Mouse (Mus musculus) neutrophil, adult 83 days (primary cell): Measurements from ENCODE around the gene Cd300a. TPM values are rescaled to one million over a fixed set of nuclear protein-coding genes. Genes with fewer than 3 reads are reported as not detected.

ENCODE experiments used
- total RNA-seq, 2 experiments: library from RNA; stranded (reverse); gene quantifications; one replicate each; pipeline ENCODE4 v1.2.4; 2023

Cd300a gene
- 10 to 100 TPM; 51.7 to 56.5 TPM for total RNA-seq

DNA sequence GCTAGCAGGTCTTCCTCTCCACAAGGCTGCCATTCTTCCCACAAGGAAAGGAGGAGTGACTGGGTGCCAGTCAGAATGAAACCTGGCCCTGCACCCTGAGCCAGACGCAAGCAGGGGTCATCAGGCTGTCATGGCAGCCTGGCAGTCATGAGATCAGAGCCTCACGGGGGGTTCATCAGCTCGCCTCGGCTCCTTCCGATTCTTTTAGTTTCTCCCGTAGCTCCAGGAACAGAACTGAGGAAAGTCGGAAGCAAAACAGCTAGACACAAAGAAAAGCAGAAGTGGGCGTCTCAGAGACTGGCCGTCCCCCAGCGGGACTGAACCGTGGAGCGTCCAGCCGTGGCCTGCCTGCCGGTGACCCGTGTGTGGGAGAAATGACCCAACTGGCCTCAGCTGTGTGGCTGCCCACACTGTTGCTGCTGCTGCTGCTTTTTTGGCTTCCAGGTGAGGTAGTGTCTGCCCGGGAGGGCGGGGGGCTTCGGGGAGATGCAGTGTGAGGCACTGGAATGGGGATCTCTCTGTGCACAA, at the start of gene Cd300a:
TSS of gene Cd300a (plus strand) at position 51 of the 528 bp plus-strand sequence.

DNA sequence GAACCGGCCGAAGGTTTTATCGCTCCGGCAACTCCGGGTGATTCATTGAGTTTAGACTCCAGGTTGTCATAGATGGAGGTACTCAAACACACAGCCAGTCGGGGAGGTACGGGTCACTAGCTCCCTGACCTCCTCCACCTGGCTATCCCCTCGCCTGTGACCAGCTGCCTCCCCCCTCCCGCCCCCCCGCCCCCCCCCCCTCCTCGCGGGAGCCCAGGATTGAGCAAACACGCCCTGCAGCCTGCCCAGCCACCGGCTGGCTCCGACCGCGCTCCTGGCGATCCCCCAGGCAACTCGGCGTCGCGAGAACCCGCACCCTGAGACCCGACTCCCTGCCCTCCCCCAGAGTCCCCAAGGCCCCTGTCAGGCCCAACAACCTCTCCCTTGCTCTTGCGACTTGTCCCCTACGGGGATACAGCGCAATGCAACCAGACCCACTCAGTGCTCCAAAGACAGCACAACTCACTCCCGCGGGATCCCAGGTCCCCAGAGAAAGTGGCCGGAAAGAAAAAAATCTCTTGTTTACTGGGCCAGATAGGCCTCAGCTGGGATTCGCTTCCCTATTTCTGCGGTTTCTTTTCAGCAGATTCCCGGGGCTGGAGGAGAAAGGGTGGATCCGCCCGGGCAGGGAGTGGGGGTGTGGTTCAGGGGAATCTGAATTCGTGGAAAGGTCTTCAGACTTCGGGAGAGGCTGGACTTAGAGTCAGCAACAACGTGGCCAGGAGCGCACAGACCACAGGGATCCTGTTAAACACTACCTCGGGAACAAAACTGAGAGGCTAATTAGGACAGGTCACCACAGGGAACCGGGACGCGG, 39.2 kb upstream of the Cd300a start, which contains the start of gene Gprc5c:
TSS of gene Gprc5c (plus strand) at position 701 of the 817 bp plus-strand sequence.

DNA sequence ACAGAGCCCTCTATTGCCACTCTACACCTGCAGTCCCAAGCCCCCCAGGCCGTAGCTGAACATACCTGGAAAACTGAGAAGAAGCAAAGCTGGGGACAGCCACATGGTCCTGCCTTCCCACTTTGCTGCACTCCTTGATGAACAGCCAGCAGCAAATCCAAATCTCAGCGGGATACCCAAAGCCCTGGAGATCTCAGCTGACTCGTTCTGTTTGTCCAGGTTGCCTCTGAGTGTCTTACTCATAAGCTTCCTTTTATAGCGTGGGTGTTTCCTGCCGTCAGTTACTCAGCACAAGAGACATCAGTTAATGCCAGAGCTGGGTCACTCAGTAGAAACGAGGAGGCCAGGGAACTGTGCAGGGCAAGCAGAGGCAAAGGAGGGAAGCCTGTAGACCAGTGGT, 44.3 kb downstream of the Cd300a start, which contains the start of gene Cd300lb:
TSS of gene Cd300lb (minus strand) at position 243 of the 400 bp plus-strand sequence.

Other genes with a start within 250 kb of the Cd300a start
- gene Rpl38, start 221.5 kb upstream of the Cd300a start, total RNA-seq, result 100 to 1,000 TPM; 669 to 713 TPM
- gene Ttyh2, start 214.6 kb upstream of the Cd300a start, total RNA-seq, result 1 to 10 TPM in 1 of 2 experiments, under 1 TPM in 1; 0.81 to 1.1 TPM
- gene Dnaic2, start 162.6 kb upstream of the Cd300a start, total RNA-seq, result not detected
- gene Kif19a, start 124.7 kb upstream of the Cd300a start, total RNA-seq, result under 1 TPM; 0.62 to 0.75 TPM
- not detected for gene Btbd17, start 94.1 kb upstream of the Cd300a start, total RNA-seq
- not detected for gene Gpr142, start 91.1 kb upstream of the Cd300a start, total RNA-seq
- gene Gprc5c, start 38.9 kb upstream of the Cd300a start, total RNA-seq, result 1 to 10 TPM; 2.4 to 4.4 TPM
- gene Cd300lb, start 44.3 kb downstream of the Cd300a start, total RNA-seq, result 100 to 1,000 TPM; 126 to 137 TPM
- under 1 TPM in 1 of 2 experiments, not detected in 1; 0.64 TPM for gene Cd300c, start 79.1 kb downstream of the Cd300a start, total RNA-seq
- gene Cd300ld, start 99.9 kb downstream of the Cd300a start, total RNA-seq, result 10 to 100 TPM; 70.2 to 85.4 TPM
- gene Cd300c2, start 111.8 kb downstream of the Cd300a start, total RNA-seq, result 10 to 100 TPM; 66.6 to 67.8 TPM
- gene Cd300ld2, start 126.2 kb downstream of the Cd300a start, total RNA-seq, result not detected
- gene Cd300ld4, start 137.0 kb downstream of the Cd300a start, total RNA-seq, result not detected
- 10 to 100 TPM in 1 of 2 experiments, 1 to 10 TPM in 1; 9.3 to 19.0 TPM for gene Cd300ld5, start 147.7 kb downstream of the Cd300a start, total RNA-seq
- 10 to 100 TPM in 1 of 2 experiments, 1 to 10 TPM in 1; 9.5 to 21.5 TPM for gene Cd300ld3, start 158.4 kb downstream of the Cd300a start, total RNA-seq
- 1 to 10 TPM in 1 of 2 experiments, under 1 TPM in 1; 0.90 to 1.7 TPM for gene Cd300e, start 172.1 kb downstream of the Cd300a start, total RNA-seq
- gene Rab37, start 201.4 kb downstream of the Cd300a start, total RNA-seq, result 10 to 100 TPM; 11.4 to 12.6 TPM
- gene Cd300lf, start 244.0 kb downstream of the Cd300a start, total RNA-seq, result 100 to 1,000 TPM; 160 to 201 TPM